Mouse (Mus musculus): Measurements from ENCODE around the gene Ube2q1. TPM values are rescaled to one million over a fixed set of nuclear protein-coding genes. Genes with fewer than 3 reads are reported as not detected.
"Not testable (repeated sequence)": the region's sequence is repeated elsewhere in the genome, so short reads cannot be mapped to it uniquely, and the experiment has no call there.

The Ube2q1 gene
- polyA plus RNA-seq, 1 experiment, result 51.7 TPM

DNA sequence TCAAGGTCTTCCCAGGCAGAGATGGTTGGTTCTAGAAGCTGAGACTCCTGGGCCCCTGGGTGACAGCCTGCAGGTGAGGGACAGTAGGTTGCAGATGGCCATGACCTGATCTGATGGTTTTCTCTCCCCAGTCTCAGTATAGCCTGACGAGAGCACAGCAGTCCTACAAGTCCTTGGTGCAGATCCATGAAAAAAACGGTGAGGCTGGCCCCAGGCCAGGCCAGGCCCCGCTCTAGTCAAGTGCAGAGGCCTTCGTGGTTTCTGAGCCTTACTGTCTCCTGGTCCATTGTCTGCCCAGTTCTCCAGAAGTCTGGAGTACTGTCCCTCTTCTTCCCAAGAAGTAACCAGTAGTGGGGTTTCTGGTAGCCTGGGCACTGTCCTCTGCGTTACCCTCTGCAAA is 8.2 kb downstream of the Ube2q1 start:
- TF ChIP-seq POLR2A (IDR thresholded peaks at IDR 0.05; ENCODE audit: extremely low read depth, insufficient read depth, low read length) (no peak), CTCF (IDR thresholded peaks at IDR 0.05; ENCODE audit: extremely low read depth, insufficient read depth, low read length) (no peak)
- Histone ChIP-seq H3K4me1 (ENCODE audit: control insufficient read depth, insufficient read depth, low read length) (no peaks in the 10 kb centered on the region), H3K4me3 (ENCODE audit: insufficient read depth, low read length) (no peak overlapping the region), H3K27ac (ENCODE audit: insufficient read depth, low read length) (no peak overlapping the region)

DNA sequence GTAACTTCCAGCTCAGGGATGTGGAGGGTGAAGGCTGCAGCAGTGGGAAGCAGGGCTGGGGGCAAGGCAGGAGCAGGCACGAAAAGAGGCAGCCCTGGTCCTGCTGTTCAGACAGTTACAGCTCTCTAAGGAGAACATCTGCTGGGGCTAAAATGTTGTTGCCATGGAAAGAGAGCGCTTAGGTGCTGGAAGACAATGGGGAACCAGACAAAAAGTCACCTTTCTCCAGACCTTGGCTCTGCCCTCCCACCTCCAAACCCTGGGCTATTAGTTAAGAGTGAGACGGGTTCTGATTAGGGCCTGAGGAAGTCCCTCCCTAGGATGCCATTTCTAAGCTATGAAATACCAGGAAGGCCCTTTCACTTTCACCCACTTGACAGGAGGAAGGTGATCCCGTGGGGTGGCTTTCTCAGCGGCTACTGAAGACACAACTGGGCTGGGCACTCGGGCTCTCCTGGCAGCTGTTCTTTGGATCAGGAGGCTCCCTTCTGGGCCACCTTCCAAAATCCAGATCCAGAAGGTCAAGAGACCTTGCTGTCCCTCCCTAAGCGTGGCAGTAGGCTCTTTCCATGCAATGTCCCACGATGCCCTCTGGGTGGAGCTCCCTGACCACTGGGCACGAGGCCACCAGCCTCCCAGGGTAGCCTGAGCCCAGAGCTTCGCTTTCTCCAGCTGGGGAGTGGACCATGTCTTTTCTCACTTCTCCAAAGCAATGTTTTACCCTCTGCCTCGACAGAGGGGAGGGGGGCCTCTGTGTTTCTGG is 11.8 kb downstream of the Ube2q1 start:
- no peak overlapping the region for H3K27ac ChIP-seq (ENCODE audit: insufficient read depth, low read length)
- H3K4me3 ChIP-seq (ENCODE audit: insufficient read depth, low read length), result no peak overlapping the region
- peak; percentile 81 for TF ChIP-seq CTCF (IDR thresholded peaks at IDR 0.05; ENCODE audit: extremely low read depth, insufficient read depth, low read length)
- TF ChIP-seq POLR2A (IDR thresholded peaks at IDR 0.05; ENCODE audit: extremely low read depth, insufficient read depth, low read length), result no peak
- H3K4me1 ChIP-seq (ENCODE audit: control insufficient read depth, insufficient read depth, low read length), result no peaks in the 10 kb centered on the region

DNA sequence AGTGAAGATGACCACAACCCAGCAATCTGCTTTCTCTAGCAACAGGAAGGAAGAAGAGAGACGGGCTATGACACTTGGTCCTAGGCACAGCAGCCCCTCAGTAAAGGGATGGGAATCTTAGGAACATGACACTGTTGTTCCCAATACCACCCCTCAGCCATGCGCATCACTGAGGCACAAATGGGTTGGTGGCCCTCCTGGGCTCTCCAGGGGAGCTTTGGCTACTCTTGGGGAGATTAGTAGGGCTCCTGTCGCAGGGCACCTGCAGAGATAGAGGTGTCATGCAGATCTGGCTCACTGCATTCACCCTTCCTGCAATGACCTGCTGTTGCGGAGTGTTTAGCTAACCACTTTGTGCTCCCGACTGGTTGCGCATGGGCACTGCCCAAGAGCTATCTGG is 12.9 kb downstream of the Ube2q1 start:
- Histone ChIP-seq H3K4me1 (ENCODE audit: control insufficient read depth, insufficient read depth, low read length) (no peaks in the 10 kb centered on the region), H3K4me3 (ENCODE audit: insufficient read depth, low read length) (no peak overlapping the region)
- TF ChIP-seq POLR2A (IDR thresholded peaks at IDR 0.05; ENCODE audit: extremely low read depth, insufficient read depth, low read length), result no peak
- TF ChIP-seq CTCF (IDR thresholded peaks at IDR 0.05; ENCODE audit: extremely low read depth, insufficient read depth, low read length), result no peak

DNA sequence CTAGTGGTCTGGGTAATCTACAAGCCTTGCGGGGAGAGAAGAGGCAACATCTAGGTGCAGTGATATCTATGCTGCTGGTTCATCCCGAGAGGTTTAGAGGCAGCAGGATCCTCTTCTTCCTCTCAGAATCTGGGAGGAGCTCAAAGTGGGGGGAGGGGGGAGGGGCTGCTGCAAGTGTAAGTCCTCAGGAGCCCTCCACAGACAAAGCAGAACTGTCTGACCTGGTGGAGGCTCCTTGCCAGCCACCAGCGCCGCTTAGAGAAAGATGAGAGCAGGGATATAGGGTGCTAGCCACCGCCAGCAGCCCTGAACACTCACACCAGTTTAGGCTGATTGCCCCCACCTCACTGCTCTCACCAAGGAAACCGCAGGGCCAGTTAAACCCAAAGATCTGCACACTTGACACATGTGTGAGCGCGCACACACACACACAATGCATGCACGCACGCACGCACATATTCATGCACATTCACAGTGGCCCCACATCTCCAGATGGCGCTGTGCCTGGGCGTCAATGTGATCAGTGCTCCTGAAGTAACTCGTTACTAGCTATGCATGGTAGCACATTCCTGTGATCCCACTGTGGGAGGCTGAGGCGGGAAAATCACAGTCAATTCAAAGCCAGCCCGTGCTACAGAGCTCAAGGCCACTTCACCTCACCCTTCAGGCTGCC is 15.4 kb downstream of the Ube2q1 start:
- Histone ChIP-seq H3K4me3 (ENCODE audit: insufficient read depth, low read length) (no peak overlapping the region), H3K27ac (ENCODE audit: insufficient read depth, low read length) (no peak overlapping the region), H3K4me1 (ENCODE audit: control insufficient read depth, insufficient read depth, low read length) (no peaks in the 10 kb centered on the region)
- no peak for TF ChIP-seq POLR2A (IDR thresholded peaks at IDR 0.05; ENCODE audit: extremely low read depth, insufficient read depth, low read length)
- TF ChIP-seq CTCF (IDR thresholded peaks at IDR 0.05; ENCODE audit: extremely low read depth, insufficient read depth, low read length), result 0 out of 2 replicates have a peak, but pooled peaks have one; percentile 12

More for the DNA sequence above, 12.9 kb downstream of the Ube2q1 start:
- H3K27ac ChIP-seq (ENCODE audit: insufficient read depth, low read length), result no peak overlapping the region

DNA sequence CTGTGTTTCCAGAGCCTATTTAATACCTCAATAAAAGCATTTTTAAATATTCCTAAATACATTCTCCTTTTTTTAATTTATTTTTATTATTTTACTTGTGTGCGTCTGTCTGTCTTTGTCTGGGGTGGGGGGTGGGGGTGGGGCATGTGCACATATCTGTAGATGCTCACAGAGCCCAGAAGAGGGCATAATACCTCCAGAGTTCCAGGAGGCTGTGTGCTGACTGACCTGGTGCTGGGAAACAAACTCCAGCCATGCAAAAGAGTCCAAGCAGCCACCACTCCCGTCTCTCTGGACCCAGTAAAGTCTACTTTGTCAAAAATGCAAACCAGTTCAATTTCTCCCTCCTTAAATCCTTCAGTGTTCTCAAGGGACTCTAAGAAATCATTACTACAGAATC is 21.2 kb downstream of the Ube2q1 start:
- H3K4me1 ChIP-seq (ENCODE audit: control insufficient read depth, insufficient read depth, low read length), result no peaks in the 10 kb centered on the region
- H3K4me3 ChIP-seq (ENCODE audit: insufficient read depth, low read length), result no peak overlapping the region
- no peak overlapping the region for H3K27ac ChIP-seq (ENCODE audit: insufficient read depth, low read length)
- TF ChIP-seq CTCF (IDR thresholded peaks at IDR 0.05; ENCODE audit: extremely low read depth, insufficient read depth, low read length) (no peak), POLR2A (IDR thresholded peaks at IDR 0.05; ENCODE audit: extremely low read depth, insufficient read depth, low read length) (no peak)

DNA sequence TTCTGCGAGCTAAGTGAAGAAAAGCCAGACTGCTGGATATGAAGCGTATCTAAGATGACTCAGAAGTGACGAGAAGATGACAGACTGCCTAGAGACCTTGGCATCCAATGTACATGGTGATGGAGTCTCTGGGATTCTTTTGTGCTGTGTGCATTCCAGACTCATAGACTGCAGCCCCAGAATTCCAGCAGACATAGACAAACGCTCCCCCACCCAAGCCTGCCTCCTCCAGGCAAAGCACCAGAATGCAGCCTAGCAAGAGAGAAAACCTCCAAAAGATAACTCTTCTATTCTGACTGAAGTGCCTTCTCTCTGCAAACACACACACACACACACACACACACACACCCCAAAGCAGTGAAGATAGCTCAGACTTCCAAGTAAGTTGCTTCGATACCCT is 22.3 kb downstream of the Ube2q1 start:
- Histone ChIP-seq H3K27ac (ENCODE audit: insufficient read depth, low read length) (no peak overlapping the region), H3K4me3 (ENCODE audit: insufficient read depth, low read length) (no peak overlapping the region), H3K4me1 (ENCODE audit: control insufficient read depth, insufficient read depth, low read length) (no peaks in the 10 kb centered on the region)
- no peak for TF ChIP-seq POLR2A (IDR thresholded peaks at IDR 0.05; ENCODE audit: extremely low read depth, insufficient read depth, low read length)
- TF ChIP-seq CTCF (IDR thresholded peaks at IDR 0.05; ENCODE audit: extremely low read depth, insufficient read depth, low read length), result no peak

DNA sequence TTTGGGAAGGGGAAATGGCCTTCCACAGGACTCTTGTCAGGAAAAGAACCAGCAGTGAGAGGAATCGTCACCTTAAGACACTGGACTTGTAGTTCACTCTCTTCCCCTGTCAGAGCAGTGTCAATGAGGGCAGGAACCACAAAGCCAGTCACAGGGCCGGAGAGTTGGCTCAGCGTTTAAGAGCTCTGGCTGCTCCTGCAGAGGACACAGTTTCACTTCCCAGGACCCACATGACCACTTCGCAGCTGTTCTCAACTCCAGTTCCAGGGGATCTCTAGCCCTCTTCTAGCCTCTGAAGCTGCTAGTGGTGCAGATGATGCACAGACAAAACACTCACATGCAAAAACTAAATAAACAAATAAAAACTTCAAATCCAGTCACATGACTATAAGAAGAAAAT is 22.9 kb downstream of the Ube2q1 start:
- no peaks in the 10 kb centered on the region for H3K4me1 ChIP-seq (ENCODE audit: control insufficient read depth, insufficient read depth, low read length)
- H3K4me3 ChIP-seq (ENCODE audit: insufficient read depth, low read length), result no peak overlapping the region
- no peak overlapping the region for H3K27ac ChIP-seq (ENCODE audit: insufficient read depth, low read length)
- TF ChIP-seq POLR2A (IDR thresholded peaks at IDR 0.05; ENCODE audit: extremely low read depth, insufficient read depth, low read length), result no peak
- no peak for TF ChIP-seq CTCF (IDR thresholded peaks at IDR 0.05; ENCODE audit: extremely low read depth, insufficient read depth, low read length)

DNA sequence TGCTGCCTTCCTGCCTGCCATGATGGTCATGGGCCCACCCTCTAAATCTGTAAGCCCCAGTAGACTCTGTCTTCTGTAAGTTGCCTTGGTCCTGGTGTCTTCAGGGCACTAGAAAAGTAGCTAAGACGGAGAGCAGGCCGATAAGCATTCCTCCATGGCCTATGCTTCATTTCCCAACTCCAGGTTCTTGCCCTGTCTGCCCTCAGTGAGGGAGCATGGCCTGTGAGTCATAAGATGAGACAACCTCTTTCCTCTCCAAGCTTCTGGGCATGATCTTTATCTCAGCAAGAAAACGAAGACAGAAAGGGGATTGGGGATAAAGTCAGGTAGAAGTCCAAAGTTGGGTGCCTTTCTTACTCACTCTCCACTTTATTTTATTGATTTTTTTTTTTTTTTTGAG is 25.1 kb downstream of the Ube2q1 start:
- no peak overlapping the region for H3K27ac ChIP-seq (ENCODE audit: insufficient read depth, low read length)

DNA sequence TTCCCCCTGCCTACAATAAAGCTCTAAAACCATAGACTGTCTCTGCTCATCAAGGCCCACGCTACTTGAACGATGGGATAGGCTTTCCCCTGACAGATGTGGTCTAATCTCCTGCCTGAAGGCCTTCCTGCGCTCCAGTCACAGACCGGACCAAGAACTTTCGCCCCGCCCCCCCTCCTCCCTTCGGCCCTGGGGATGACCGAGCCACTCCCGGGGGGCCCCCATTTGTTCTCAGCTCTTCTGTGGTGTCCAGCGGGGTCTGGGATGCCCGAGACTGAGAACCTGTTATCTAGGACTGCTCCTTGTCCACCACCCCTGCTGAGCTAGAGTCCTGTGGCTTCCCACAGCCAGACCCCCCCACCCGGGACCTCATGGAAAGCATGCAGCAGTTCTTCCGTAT is 26.1 kb downstream of the Ube2q1 start:
- H3K27ac ChIP-seq (ENCODE audit: insufficient read depth, low read length), result no peak overlapping the region
- H3K4me3 ChIP-seq (ENCODE audit: insufficient read depth, low read length), result no peak overlapping the region
- H3K4me1 ChIP-seq (ENCODE audit: control insufficient read depth, insufficient read depth, low read length), result no peaks in the 10 kb centered on the region
- no peak for TF ChIP-seq CTCF (IDR thresholded peaks at IDR 0.05; ENCODE audit: extremely low read depth, insufficient read depth, low read length)

More for the DNA sequence above, 25.1 kb downstream of the Ube2q1 start:
- no peaks in the 10 kb centered on the region for H3K4me1 ChIP-seq (ENCODE audit: control insufficient read depth, insufficient read depth, low read length)
- no peak for TF ChIP-seq CTCF (IDR thresholded peaks at IDR 0.05; ENCODE audit: extremely low read depth, insufficient read depth, low read length)
- no peak for TF ChIP-seq POLR2A (IDR thresholded peaks at IDR 0.05; ENCODE audit: extremely low read depth, insufficient read depth, low read length)
- no peak overlapping the region for H3K4me3 ChIP-seq (ENCODE audit: insufficient read depth, low read length)

DNA sequence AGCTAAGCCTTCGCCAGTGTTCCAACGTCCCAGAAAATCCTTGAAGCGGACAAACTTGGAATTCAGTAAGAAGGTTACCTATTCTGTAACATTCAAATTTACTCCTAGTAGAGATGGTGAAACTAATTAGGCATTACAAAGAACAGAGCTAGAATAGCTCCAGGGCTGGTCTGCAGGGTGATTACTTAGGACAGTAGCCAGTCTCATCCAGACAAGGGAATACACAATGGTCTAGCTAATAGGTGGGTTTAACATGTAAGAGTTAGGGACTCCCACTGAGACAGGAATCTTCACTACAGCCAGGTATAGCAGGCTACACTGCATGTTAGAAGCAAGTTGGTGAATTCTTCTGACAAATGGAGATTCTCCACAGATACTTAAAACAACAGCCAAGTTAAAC is 26.7 kb downstream of the Ube2q1 start:
- H3K4me1 ChIP-seq (ENCODE audit: control insufficient read depth, insufficient read depth, low read length); H3K27ac ChIP-seq (ENCODE audit: insufficient read depth, low read length); H3K4me3 ChIP-seq (ENCODE audit: insufficient read depth, low read length): not testable (repeated sequence)

Measured in cortical plate, adult 2 months (tissue).